In the genomic region with DNA sequence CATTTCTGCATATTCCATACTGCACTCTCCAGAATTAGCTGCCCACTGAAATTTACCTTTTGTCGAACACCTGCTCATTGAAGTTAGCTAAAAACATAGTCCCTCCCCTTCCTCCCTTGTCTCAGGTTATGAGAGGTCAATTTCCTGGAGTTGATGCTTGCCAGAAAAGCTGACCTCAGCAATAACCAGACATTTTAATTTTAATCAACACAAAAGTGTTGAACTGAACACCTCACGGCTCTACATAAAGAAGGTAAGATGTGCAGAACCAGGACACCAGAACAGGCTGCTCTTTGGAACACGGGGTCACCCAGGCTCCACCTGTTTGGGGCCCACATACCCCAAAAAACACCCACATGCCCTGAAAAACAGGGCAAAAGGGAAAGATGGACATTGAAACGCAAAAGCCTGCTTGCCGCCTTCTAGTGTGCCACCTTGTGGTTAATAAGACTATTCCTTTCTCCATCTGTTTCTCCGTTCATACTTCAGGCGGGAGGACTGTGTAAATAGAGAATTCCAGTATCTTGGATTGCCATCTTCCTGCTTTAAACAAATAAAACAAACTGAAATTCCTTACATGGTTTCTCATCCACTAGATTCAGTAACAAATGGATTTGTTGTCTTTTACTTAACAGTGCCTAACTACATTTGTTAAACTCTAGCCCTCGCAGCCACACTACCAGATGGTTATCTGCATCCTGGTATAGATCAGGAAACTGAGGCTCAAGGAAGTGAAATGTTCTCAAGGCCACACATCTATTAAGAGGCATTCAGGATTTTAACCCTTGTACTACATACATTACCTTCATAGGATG, we compare ENCODE assay signal across 8 mouse cellular contexts. TPM values are rescaled to one million over a fixed set of nuclear protein-coding genes. Genes with fewer than 3 reads are reported as not detected.
DNase-seq lines count a peak whose midpoint lies in the region; ATAC-seq and TF ChIP-seq lines count a peak whose summit lies in the region.

No protein-coding gene starts in this region.

- TF ChIP-seq CTCF in gastrocnemius, adult 2 months (IDR thresholded peaks at IDR 0.05), result peak; percentile 65

- no peaks in the 10 kb centered on the region for H3K9me3 ChIP-seq in hindbrain, embryonic 12.5 days (replicated peaks)
- no peaks in the 10 kb centered on the region for H3K9me3 ChIP-seq in midbrain, embryonic 12.5 days

- H3K4me2 ChIP-seq in hindbrain, embryonic 12.5 days (replicated peaks), result peak overlapping the region; percentile 79
- peak overlapping the region; percentile 76 for H3K4me2 ChIP-seq in midbrain, embryonic 12.5 days (replicated peaks)

- peak overlapping the region; percentile 79 for H3K27ac ChIP-seq in gastrocnemius, adult 2 months
- H3K27ac ChIP-seq in hindbrain, embryonic 12.5 days, result no peak overlapping the region
- no peak overlapping the region for H3K27ac ChIP-seq in midbrain, embryonic 12.5 days (replicated peaks)

- 32% methylated on average over 8 of the region's 8 CpGs for WGBS in hindbrain, embryonic 12.5 days
- whole genome bisulfite sequencing in midbrain, embryonic 12.5 days, result 35% methylated on average over 8 of the region's 8 CpGs

- peaks cover 13% of the 10 kb centered on the region for H3K4me1 ChIP-seq in hindbrain, embryonic 12.5 days
- H3K4me1 ChIP-seq in midbrain, embryonic 12.5 days, result peaks cover 12% of the 10 kb centered on the region

- peak overlapping the region; percentile 83 for H3K4me3 ChIP-seq in gastrocnemius, adult 2 months
- peak overlapping the region; percentile 66 for H3K4me3 ChIP-seq in hindbrain, embryonic 12.5 days
- H3K4me3 ChIP-seq in midbrain, embryonic 12.5 days, result peak overlapping the region; percentile 76; the same call in 1 of the 2 replicates

- H3K27me3 ChIP-seq in hindbrain, embryonic 12.5 days, result 0 out of 2 replicates have a peak, but pooled peaks cover 3% of the 10 kb centered on the region
- no peaks in the 10 kb centered on the region for H3K27me3 ChIP-seq in midbrain, embryonic 12.5 days

- no peak overlapping the region for H3K9ac ChIP-seq in hindbrain, embryonic 12.5 days
- no peak overlapping the region; the same call in 1 of the 2 replicates for H3K9ac ChIP-seq in midbrain, embryonic 12.5 days (replicated peaks)

- intact Hi-C loops in gastrocnemius, adult 2 months (cut with DNase I), result loop anchor here (1.0 kb wide), 1 partner anchor 98 kb away; no protein-coding TSS in a partner anchor

- DNase-seq in gastrocnemius, adult 2 months, result no peak
- DNase-seq in gastrocnemius, adult 8-10 months (ENCODE audit: low spot score in 2 of 2), result no peak
- peak; percentile 78 for DNase-seq in 416B (ENCODE audit: low read depth)
- DNase-seq in cerebellum, postnatal 36 days, result peak; percentile 13 to 38
- DNase-seq in thymus, postnatal 14 days, result no peak
- DNase-seq in layer of hippocampus, adult 9-10 months (ENCODE audit: low spot score), result no peak

- ATAC-seq in hindbrain, embryonic 12.5 days (ENCODE audit: low FRiP score), result no peak
- no peak for ATAC-seq in midbrain, embryonic 12.5 days (ENCODE audit: low FRiP score, low read depth)

- H3K36me3 ChIP-seq in hindbrain, embryonic 12.5 days, result no peaks in the 10 kb centered on the region
- H3K36me3 ChIP-seq in midbrain, embryonic 12.5 days, result peaks cover 8% of the 10 kb centered on the region; the same call in 1 of the 2 replicates

RNA-seq across cellular contexts. Expression of a gene that starts 1.4 kb away (rescaled TPM):
- total RNA-seq in gastrocnemius, adult 2 months (2021), result not detected
- total RNA-seq in gastrocnemius, adult 8-10 months (2022), result not detected
- 26.8 TPM in 2 replicates for polyA plus RNA-seq in hindbrain, embryonic 12.5 days (2016; fragmentation: Nextera tagmentation; extraction: Ambion mirVana)
- 41.8 and 42.7 TPM in 2 replicates for polyA plus RNA-seq in midbrain, embryonic 12.5 days (2016; fragmentation: Nextera tagmentation; extraction: Ambion mirVana)

RNA-seq across cellular contexts. Expression of a gene that starts 10.1 kb away (rescaled TPM):
- 1 to 10 TPM; 4.7 to 6.4 TPM for total RNA-seq in gastrocnemius, adult 2 months (2021)
- total RNA-seq in gastrocnemius, adult 8-10 months (2022), result 1 to 10 TPM; 4.0 to 5.8 (median 5.0) TPM
- polyA plus RNA-seq in hindbrain, embryonic 12.5 days (2016; fragmentation: Nextera tagmentation; extraction: Ambion mirVana), result 6.9 and 9.5 TPM in 2 replicates
- 4.8 and 5.5 TPM in 2 replicates for polyA plus RNA-seq in midbrain, embryonic 12.5 days (2016; fragmentation: Nextera tagmentation; extraction: Ambion mirVana)

RNA-seq across cellular contexts. Expression of a gene that starts 43.4 kb away (rescaled TPM):
- not detected for total RNA-seq in gastrocnemius, adult 2 months (2021)
- total RNA-seq in gastrocnemius, adult 8-10 months (2022), result under 1 TPM in 2 of 4 experiments, not detected in 2; 0.35 to 0.54 TPM
- polyA plus RNA-seq in hindbrain, embryonic 12.5 days (2016; fragmentation: Nextera tagmentation; extraction: Ambion mirVana), result not detected in 2 replicates
- not detected in 2 replicates for polyA plus RNA-seq in midbrain, embryonic 12.5 days (2016; fragmentation: Nextera tagmentation; extraction: Ambion mirVana)

Comparison
In these comparisons a context has a peak if more than half of its experiments do, and no peak if none do; other contexts are left out.
1. DNase-seq: peak in 416B (single experiment) and cerebellum, postnatal 36 days (2 of 2); none in gastrocnemius, adult 2 months (single experiment), gastrocnemius, adult 8-10 months (0 of 2), thymus, postnatal 14 days (single experiment) and layer of hippocampus, adult 9-10 months (single experiment).
2. Peak in every context shown above with its lines, with median percentiles within 50 percentile points of each other: H3K4me3 ChIP-seq.